Mouse (Mus musculus) adrenal gland, postnatal 10 days (tissue): ENCODE data around the gene Coro1a. TPM values are rescaled to one million over a fixed set of nuclear protein-coding genes. Genes with fewer than 3 reads are reported as not detected.

Experiments used
- total RNA-seq, 2 experiments: library from RNA; stranded (reverse); gene quantifications; 2 replicates each; pipeline ENCODE4 v1.2.3; 2021

The Coro1a gene
- total RNA-seq, 2 experiments from 2014 or later, result 36.1 to 39.3 TPM

Other genes starting within 250 kb of the Coro1a start
- gene Atp2a1, start 244.7 kb downstream of the Coro1a start, total RNA-seq, result 100 to 1,000 TPM; 189 to 579 TPM
- gene Sh2b1, start 232.4 kb downstream of the Coro1a start, total RNA-seq, result 10 to 100 TPM; 47.5 to 53.4 TPM
- gene Tufm, start 220.4 kb downstream of the Coro1a start, total RNA-seq, result 100 to 1,000 TPM; 215 to 222 TPM
- gene Atxn2l, start 204.3 kb downstream of the Coro1a start, total RNA-seq, result 10 to 100 TPM; 65.0 to 84.5 TPM
- 100 to 1,000 TPM; 214 to 223 TPM for gene Eif3c, start 141.4 kb downstream of the Coro1a start, total RNA-seq
- gene Apobr, start 122.8 kb downstream of the Coro1a start, total RNA-seq, result 1 to 10 TPM; 2.1 to 2.2 TPM
- gene Cln3, start 122.0 kb downstream of the Coro1a start, total RNA-seq, result 10 to 100 TPM; 26.1 to 36.1 TPM
- not detected for gene Il27, start 112.8 kb downstream of the Coro1a start, total RNA-seq
- gene Nupr1, start 76.9 kb downstream of the Coro1a start, total RNA-seq, result 10 to 100 TPM; 14.9 to 19.9 TPM
- gene Sgf29, start 58.5 kb downstream of the Coro1a start, total RNA-seq, result 10 to 100 TPM; 31.3 to 46.9 TPM
- 100 to 1,000 TPM in 1 of 2 experiments, 10 to 100 TPM in 1; 53.9 to 125 TPM for gene Sult1a1, start 31.4 kb downstream of the Coro1a start, total RNA-seq
- gene Bola2, start 12.4 kb downstream of the Coro1a start, total RNA-seq, result 10 to 100 TPM; 67.6 to 81.0 TPM
- 10 to 100 TPM in 1 of 2 experiments, 1 to 10 TPM in 1; 8.2 to 15.0 TPM for gene Slx1b, start 12.0 kb downstream of the Coro1a start, total RNA-seq
- gene Mapk3, start 51.8 kb upstream of the Coro1a start, total RNA-seq, result 100 to 1,000 TPM; 125 to 158 TPM
- gene Gdpd3, start 58.5 kb upstream of the Coro1a start, total RNA-seq, result 1 to 10 TPM; 3.4 to 8.6 TPM
- 100 to 1,000 TPM; 140 to 147 TPM for gene Ypel3, start 69.2 kb upstream of the Coro1a start, total RNA-seq
- 1 to 10 TPM in 1 of 2 experiments, under 1 TPM in 1; 0.60 to 1.2 TPM for gene Tbx6, start 73.7 kb upstream of the Coro1a start, total RNA-seq
- gene Ppp4c, start 84.7 kb upstream of the Coro1a start, total RNA-seq, result 100 to 1,000 TPM; 103 to 107 TPM
- 10 to 100 TPM; 29.0 to 36.1 TPM for gene Fam57b, start 89.9 kb upstream of the Coro1a start, total RNA-seq
- not detected for gene 4930451I11Rik, start 123.9 kb upstream of the Coro1a start, total RNA-seq
- 1 to 10 TPM in 1 of 2 experiments, under 1 TPM in 1; 0.82 to 1.0 TPM for gene Doc2a, start 139.6 kb upstream of the Coro1a start, total RNA-seq
- 10 to 100 TPM; 21.2 to 28.6 TPM for gene Hirip3, start 154.2 kb upstream of the Coro1a start, total RNA-seq
- gene Ino80e, start 154.6 kb upstream of the Coro1a start, total RNA-seq, result 10 to 100 TPM; 35.4 to 45.6 TPM
- gene Taok2, start 176.9 kb upstream of the Coro1a start, total RNA-seq, result 10 to 100 TPM; 69.7 to 85.8 TPM
- gene Tmem219, start 215.1 kb upstream of the Coro1a start, total RNA-seq, result 10 to 100 TPM; 32.1 to 32.3 TPM
- gene Kctd13, start 221.1 kb upstream of the Coro1a start, total RNA-seq, result 10 to 100 TPM; 18.4 to 23.0 TPM
- 1 to 10 TPM; 1.9 to 2.0 TPM for gene Asphd1, start 241.8 kb upstream of the Coro1a start, total RNA-seq
- gene Sez6l2, start 242.8 kb upstream of the Coro1a start, total RNA-seq, result 10 to 100 TPM; 38.8 to 58.2 TPM